Mouse (Mus musculus) ES-Bruce4 (cell line): ENCODE data around the gene Cpne5.

Experiments used
- CTCF ChIP-seq: IDR thresholded peaks from one replicate; pipeline ENCODE4 v1.8.1; 2011; ENCODE audit warnings: low read depth, low read length
- EP300 ChIP-seq: IDR thresholded peaks from 2 replicates; pipeline ENCODE4 v1.6.1; 2011; ENCODE audit warnings: low read depth, low read length; ENCODE audit not compliant: insufficient read depth
- POLR2A ChIP-seq: IDR thresholded peaks from one replicate; pipeline ENCODE4 v1.8.1; 2011; ENCODE audit warnings: low read length; ENCODE audit not compliant: insufficient read depth

GRCm38 (mm10) chr17:29176391-29177267, 61.3 kb downstream of the Cpne5 start:
- TF ChIP-seq POLR2A (no peak), CTCF (peak; percentile 82), EP300 (no peak)
